Mouse (Mus musculus) large intestine, adult 2 months (tissue): Measurements from ENCODE around the gene Olfr402. TPM values are rescaled to one million over a fixed set of nuclear protein-coding genes. Genes with fewer than 3 reads are reported as not detected.
"Not testable (repeated sequence)": the region's sequence is repeated elsewhere in the genome, so short reads cannot be mapped to it uniquely, and the experiment has no call there.

Experiments
- DNase-seq: peaks from one replicate; pipeline ENCODE4 v3.0.0-alpha.2; 2012; ENCODE audit warnings: low read depth, low spot score
- WGBS: fragments of 180-500 bp; shearing (Covaris S2); methylation state at CpG from one replicate; pipeline ENCODE4 v1.1.7; 2018; 5-methylcytosine and 5-hydroxymethylcytosine counted together
- polyA plus RNA-seq: library from polyadenylated mRNA; depleted of rRNA; stranded (reverse); fragments of >200 nt; gene quantifications from 2 replicates; pipeline ENCODE4 v1.2.3, GENCODE M21; 2012; rRNA removed

The Olfr402 gene
- not detected in 2 replicates for polyA plus RNA-seq

- 57% methylated on average over 3 of the region's 3 CpGs for WGBS
- DNase-seq = no peak
These were observed at the start of gene Olfr402 for GRCm38 (mm10) chr11:74153229-74153628. Gene Olfr402 (plus strand): TSS chr11:74153529.

GRCm38 (mm10) chr11:74105066-74105465 lies 48.3 kb upstream of the Olfr402 start:
- no peak for DNase-seq
- WGBS = 26% methylated on average over 5 of the region's 5 CpGs

GRCm38 (mm10) chr11:74113412-74113811 lies 39.9 kb upstream of the Olfr402 start, which contains the start of gene Olfr401:
Gene Olfr401 (plus strand): TSS chr11:74113712.
- DNase-seq = no peak

GRCm38 (mm10) chr11:74140001-74140400 lies 13.3 kb upstream of the Olfr402 start:
- 23% methylated on average over 1 of the region's 1 CpGs for WGBS
- DNase-seq = not testable (repeated sequence)

GRCm38 (mm10) chr11:74145866-74146265 lies 7.5 kb upstream of the Olfr402 start:
- no peak for DNase-seq

GRCm38 (mm10) chr11:74168771-74169170 lies 15.4 kb downstream of the Olfr402 start:
- DNase-seq = no peak

- 73% methylated on average over 4 of the region's 4 CpGs for WGBS
- DNase-seq = no peak
These were observed 29.8 kb downstream of the Olfr402 start for GRCm38 (mm10) chr11:74183168-74183567.

GRCm38 (mm10) chr11:74183745-74184144 lies 30.4 kb downstream of the Olfr402 start:
- no peak for DNase-seq
- 62% methylated on average over 4 of the region's 4 CpGs for WGBS

GRCm38 (mm10) chr11:74185949-74186348 lies 32.6 kb downstream of the Olfr402 start, which contains the start of gene Olfr403:
Gene Olfr403 (plus strand): TSS chr11:74186249.
- no peak for DNase-seq

Other genes starting within 250 kb of the Olfr402 start
- not detected in 2 replicates for gene Olfr395, start 244.2 kb upstream of the Olfr402 start, polyA plus RNA-seq
- gene Olfr23, start 216.9 kb upstream of the Olfr402 start, polyA plus RNA-seq = not detected in 2 replicates
- not detected in 2 replicates for gene Olfr397, start 192.7 kb upstream of the Olfr402 start, polyA plus RNA-seq
- not detected in 2 replicates for gene Olfr398, start 163.1 kb upstream of the Olfr402 start, polyA plus RNA-seq
- not detected in 2 replicates for gene Olfr139, start 97.0 kb upstream of the Olfr402 start, polyA plus RNA-seq
- gene Olfr399, start 96.9 kb upstream of the Olfr402 start, polyA plus RNA-seq = not detected in 2 replicates
- not detected in 2 replicates for gene Zfp616, start 83.6 kb upstream of the Olfr402 start, polyA plus RNA-seq
- gene Olfr401, start 39.8 kb upstream of the Olfr402 start, polyA plus RNA-seq = not detected in 2 replicates
- gene Olfr403, start 32.7 kb downstream of the Olfr402 start, polyA plus RNA-seq = not detected in 2 replicates
- gene Olfr43, start 57.9 kb downstream of the Olfr402 start, polyA plus RNA-seq = not detected in 2 replicates
- gene Olfr406, start 106.3 kb downstream of the Olfr402 start, polyA plus RNA-seq = not detected in 2 replicates
- gene Olfr59, start 130.2 kb downstream of the Olfr402 start, polyA plus RNA-seq = not detected in 2 replicates
- not detected in 2 replicates for gene Olfr410, start 184.5 kb downstream of the Olfr402 start, polyA plus RNA-seq
- gene Olfr411, start 199.1 kb downstream of the Olfr402 start, polyA plus RNA-seq = not detected in 2 replicates
- not detected in 2 replicates for gene Olfr412, start 208.5 kb downstream of the Olfr402 start, polyA plus RNA-seq